Mouse (Mus musculus) stomach, postnatal 0 days (tissue): ENCODE results near the gene Ccnjl. TPM values are rescaled to one million over a fixed set of nuclear protein-coding genes. Genes with fewer than 3 reads are reported as not detected.

Experiments
- ATAC-seq: fragments of 200-750 bp; cut with Nextera tagmentation; 2 replicates; pipeline ENCODE4 v1.8.0; 2017; ENCODE audit not compliant: low FRiP score, low TSS enrichment
- DNase-seq: peaks from one replicate; pipeline ENCODE4 v3.0.0-alpha.2; 2016; ENCODE audit warnings: low spot score
- H3K27ac ChIP-seq: fragments of 300-500 bp; sonication (generic); replicated peaks from 2 replicates; pipeline ENCODE4 v1.5.1; 2014; ENCODE audit warnings: mild to moderate bottlenecking, control low read depth
- H3K27me3 ChIP-seq: fragments of 300-500 bp; sonication (generic); 2 replicates; pipeline ENCODE4 v1.6.1; 2014; ENCODE audit warnings: low read length; ENCODE audit not compliant: control insufficient read depth, insufficient read depth
- H3K36me3 ChIP-seq: fragments of 300-500 bp; sonication (generic); 2 replicates; pipeline ENCODE4 v1.6.1; 2014; ENCODE audit warnings: low read length, mixed read lengths; ENCODE audit not compliant: control insufficient read depth, insufficient read depth
- H3K4me1 ChIP-seq: fragments of 300-500 bp; sonication (generic); replicated peaks from 2 replicates; pipeline ENCODE4 v1.6.1; 2014; ENCODE audit warnings: antibody characterized with exemption; ENCODE audit not compliant: control insufficient read depth, insufficient read depth
- H3K4me2 ChIP-seq: fragments of 300-500 bp; sonication (generic); replicated peaks from 2 replicates; pipeline ENCODE4 v1.6.1; 2014; ENCODE audit warnings: low read depth, mild to moderate bottlenecking, control low read depth, moderate library complexity
- H3K4me3 ChIP-seq: fragments of 300-500 bp; sonication (generic); 2 replicates; pipeline ENCODE4 v1.5.1; 2014; ENCODE audit warnings: low read depth, low read length, control low read depth
- H3K9ac ChIP-seq: fragments of 300-500 bp; sonication (generic); 2 replicates; pipeline ENCODE4 v1.6.1; 2014; ENCODE audit warnings: mild to moderate bottlenecking, low read length, control low read depth, mixed read lengths
- H3K9me3 ChIP-seq: fragments of 300-500 bp; sonication (generic); 2 replicates; pipeline ENCODE4 v1.6.1; 2016; ENCODE audit warnings: low read length; ENCODE audit not compliant: control insufficient read depth
- CTCF ChIP-seq: IDR thresholded peaks from 2 replicates; pipeline ENCODE4 v1.5.1; 2016; ENCODE audit warnings: antibody characterized with exemption, low read depth, mild to moderate bottlenecking, moderate library complexity
- EP300 ChIP-seq: optimal IDR thresholded peaks from 2 replicates; pipeline ENCODE3; 2016; ENCODE audit warnings: antibody characterized with exemption
- WGBS: fragments of 180-500 bp; shearing (Covaris S2); extraction: QIAGEN DNeasy Blood & Tissue Kit; methylation state at CpG from one replicate; pipeline ENCODE4 v1.1.7; 2014; 5-methylcytosine and 5-hydroxymethylcytosine counted together
- polyA plus RNA-seq: library from polyadenylated mRNA; unstranded; fragments of >200 nt; fragmentation: Nextera tagmentation; extraction: Ambion mirVana; gene quantifications from 2 replicates; pipeline ENCODE4 v1.2.1, GENCODE M21; 2015

Ccnjl gene
- polyA plus RNA-seq, 1 experiment from 2014 or later = 5.2 TPM

GRCm38 (mm10) chr11:43577713-43578478 lies 49.3 kb downstream of the Ccnjl start:
- no peaks in the 10 kb centered on the region for H3K27me3 ChIP-seq
- no peaks in the 10 kb centered on the region for H3K36me3 ChIP-seq
- ATAC-seq (peak; percentile 57), DNase-seq (no peak)
- H3K4me3 ChIP-seq = no peak overlapping the region
- H3K4me2 ChIP-seq = no peak overlapping the region
- WGBS = 61% methylated on average over 11 of the region's 11 CpGs
- H3K4me1 ChIP-seq = 0 out of 2 replicates have a peak, but pooled peaks cover 3% of the 10 kb centered on the region
- no peak overlapping the region for H3K27ac ChIP-seq
- TF ChIP-seq EP300 (no peak), CTCF (no peak)
- H3K9me3 ChIP-seq = no peaks in the 10 kb centered on the region
- H3K9ac ChIP-seq = no peak overlapping the region

- H3K27me3 ChIP-seq = no peaks in the 10 kb centered on the region
- H3K9me3 ChIP-seq = no peaks in the 10 kb centered on the region
- WGBS = 92% methylated on average over 22 of the region's 22 CpGs
- no peak for ATAC-seq
- no peak overlapping the region for H3K9ac ChIP-seq
- TF ChIP-seq EP300 (no peak), CTCF (no peak)
- H3K4me3 ChIP-seq = no peak overlapping the region
- H3K27ac ChIP-seq = no peak overlapping the region
- no peaks in the 10 kb centered on the region for H3K4me1 ChIP-seq
- no peak overlapping the region for H3K4me2 ChIP-seq
- H3K36me3 ChIP-seq = 0 out of 2 replicates have a peak, but pooled peaks cover 2% of the 10 kb centered on the region
- no peak for DNase-seq
Measured at GRCm38 (mm10) chr11:43585211-43586005, 56.8 kb downstream of the Ccnjl start.

- peak; percentile 40; the same call in 1 of the 2 replicates for ATAC-seq
- TF ChIP-seq EP300 = no peak
- TF ChIP-seq CTCF = peak; percentile 80
- H3K36me3 ChIP-seq = 0 out of 2 replicates have a peak, but pooled peaks cover 2% of the 10 kb centered on the region
- H3K9me3 ChIP-seq = no peaks in the 10 kb centered on the region
- no peak within 1 kb of the TSS for H3K4me3 ChIP-seq
- peak; percentile 78 for DNase-seq
- no peak within 1 kb of the TSS for H3K4me2 ChIP-seq
- no peaks in the 10 kb centered on the region for H3K4me1 ChIP-seq
- H3K9ac ChIP-seq = no peak within 1 kb of the TSS
- no peaks in the 10 kb centered on the region for H3K27me3 ChIP-seq
- H3K27ac ChIP-seq = no peak within 1 kb of the TSS
- WGBS = 68% methylated on average over 7 of the region's 7 CpGs
Measured at GRCm38 (mm10) chr11:43586324-43587090, 57.9 kb downstream of the Ccnjl start, which contains the start of gene 4933415A04Rik. Gene 4933415A04Rik (plus strand): TSS chr11:43587040.

GRCm38 (mm10) chr11:43589530-43590072 lies 61.0 kb downstream of the Ccnjl start:
- DNase-seq = no peak
- 49% methylated on average over 6 of the region's 6 CpGs for WGBS
- H3K9me3 ChIP-seq = no peaks in the 10 kb centered on the region
- H3K9ac ChIP-seq = no peak overlapping the region
- H3K27ac ChIP-seq = no peak overlapping the region
- no peak for ATAC-seq
- TF ChIP-seq CTCF (no peak), EP300 (no peak)
- no peak overlapping the region for H3K4me2 ChIP-seq
- H3K27me3 ChIP-seq = no peaks in the 10 kb centered on the region
- H3K36me3 ChIP-seq = 0 out of 2 replicates have a peak, but pooled peaks cover 2% of the 10 kb centered on the region
- H3K4me1 ChIP-seq = no peaks in the 10 kb centered on the region
- no peak overlapping the region for H3K4me3 ChIP-seq

GRCm38 (mm10) chr11:43601440-43601839 lies 72.9 kb downstream of the Ccnjl start, which contains the start of gene Fabp6:
Gene Fabp6 (minus strand): TSS chr11:43601540.
- Histone ChIP-seq H3K4me1 (no peaks in the 10 kb centered on the region), H3K27me3 (no peaks in the 10 kb centered on the region), H3K27ac (no peak within 1 kb of the TSS), H3K4me3 (no peak within 1 kb of the TSS), H3K36me3 (no peaks in the 10 kb centered on the region), H3K9me3 (no peaks in the 10 kb centered on the region), H3K9ac (no peak within 1 kb of the TSS), H3K4me2 (no peak within 1 kb of the TSS)
- TF ChIP-seq EP300 (no peak), CTCF (no peak)
- no peak for DNase-seq
- ATAC-seq = no peak
- 85% methylated on average over 5 of the region's 5 CpGs for WGBS
